Mouse (Mus musculus): ENCODE measurements around the gene Efhb.

DNA sequence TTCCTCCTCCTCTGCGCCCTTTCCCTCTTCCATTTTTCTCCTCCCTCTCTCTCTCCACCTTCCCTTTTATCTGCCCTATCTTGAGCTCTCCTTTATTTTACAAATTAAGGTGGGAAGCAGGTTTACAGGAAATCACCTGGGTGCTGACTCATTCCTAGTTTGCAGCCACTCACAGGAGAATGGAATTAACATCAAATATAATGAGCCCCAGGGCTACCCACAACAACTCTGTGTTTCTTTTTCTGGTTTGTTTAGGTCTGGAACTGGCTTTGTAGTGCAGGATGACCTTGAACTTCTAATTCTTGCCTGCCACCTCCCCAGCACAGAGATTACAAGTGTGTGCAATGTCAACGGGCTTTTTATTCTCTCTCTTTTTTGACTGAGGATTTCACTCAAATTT, 7.0 kb downstream of the Efhb start:
- TF ChIP-seq CTCF (IDR thresholded peaks at IDR 0.05; ENCODE audit: low read depth, low read length) (no peak), GATA1 (IDR thresholded peaks at IDR 0.05; ENCODE audit: borderline replicate concordance, low read length) (no peak), GATA2 (IDR thresholded peaks at IDR 0.05; ENCODE audit: borderline replicate concordance, low read depth, low read length) (no peak), TAL1 (conservative IDR thresholded peaks at IDR 0.05; ENCODE audit: low read depth, low read length) (no peak)
